Mouse (Mus musculus): Measurements from ENCODE around the gene Prox2. TPM values are rescaled to one million over a fixed set of nuclear protein-coding genes. Genes with fewer than 3 reads are reported as not detected.

Prox2 gene
- 2.3 and 2.7 TPM in 2 replicates for polyA plus RNA-seq (2016; fragmentation: Nextera tagmentation; extraction: Ambion mirVana)

DNA sequence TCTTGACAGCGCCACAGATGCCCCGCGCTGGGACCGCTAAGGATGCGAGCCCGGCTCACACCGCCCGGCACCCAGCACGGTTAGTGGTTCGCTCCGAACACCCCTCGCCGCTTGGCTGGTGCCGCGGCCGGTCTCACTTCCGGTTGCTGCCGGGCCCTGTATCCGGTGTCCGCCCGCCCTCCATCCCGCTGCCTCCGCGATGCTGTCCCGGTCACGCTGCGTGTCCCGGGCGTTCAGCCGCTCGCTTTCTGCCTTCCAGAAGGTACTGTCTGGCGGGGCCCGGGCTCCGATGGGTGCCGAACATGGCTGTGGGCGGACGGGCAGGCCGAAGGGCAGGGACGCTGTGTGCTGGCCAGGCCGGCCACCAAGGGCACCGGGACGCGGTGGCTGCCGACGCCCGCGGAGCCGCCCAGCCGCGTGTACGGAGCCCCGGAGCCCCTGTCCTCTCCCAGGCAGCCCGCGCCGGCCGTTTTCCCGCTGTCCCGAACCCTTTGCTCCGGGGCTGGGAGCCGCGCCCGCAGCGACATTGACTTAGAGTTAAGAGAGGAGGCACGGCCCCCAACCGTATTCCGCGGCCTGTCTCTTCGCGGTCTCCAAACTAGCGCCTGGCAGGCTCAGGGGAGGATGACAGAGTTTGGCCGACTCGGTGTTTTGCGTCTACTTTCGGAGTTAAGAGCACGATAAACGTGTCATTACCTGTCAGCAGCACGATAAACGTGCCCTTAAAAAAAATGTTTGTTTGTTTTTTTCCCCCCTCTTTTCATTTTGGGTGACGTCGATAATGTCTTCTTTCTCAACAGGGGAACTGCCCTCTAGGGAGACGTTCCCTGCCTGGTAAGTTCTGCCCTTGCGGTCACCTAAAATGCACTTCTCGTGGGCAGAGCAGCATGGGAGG is at the start of gene Prox2, which contains the start of gene Dlst:
TSS of gene Prox2 (minus strand) at position 62 of the 895 bp plus-strand sequence.
TSS of gene Dlst (plus strand) at position 136 of the 895 bp plus-strand sequence.
- no peaks in the 10 kb centered on the region for H3K27me3 ChIP-seq (ENCODE audit: poor library complexity, severe bottlenecking)
- peaks cover 54% of the 10 kb centered on the region for H3K4me1 ChIP-seq
- H3K9me3 ChIP-seq = no peaks in the 10 kb centered on the region
- H3K27ac ChIP-seq = peak within 1 kb of the TSS; percentile 91
- peak within 1 kb of the TSS; percentile 79 for H3K4me3 ChIP-seq
- WGBS = under 1% methylated on average over 83 of the region's 83 CpGs
- DNase-seq (ENCODE audit: extremely low spot score, low spot score) = peak; percentile 90
- H3K36me3 ChIP-seq (replicated peaks) = peaks cover 28% of the 10 kb centered on the region

DNA sequence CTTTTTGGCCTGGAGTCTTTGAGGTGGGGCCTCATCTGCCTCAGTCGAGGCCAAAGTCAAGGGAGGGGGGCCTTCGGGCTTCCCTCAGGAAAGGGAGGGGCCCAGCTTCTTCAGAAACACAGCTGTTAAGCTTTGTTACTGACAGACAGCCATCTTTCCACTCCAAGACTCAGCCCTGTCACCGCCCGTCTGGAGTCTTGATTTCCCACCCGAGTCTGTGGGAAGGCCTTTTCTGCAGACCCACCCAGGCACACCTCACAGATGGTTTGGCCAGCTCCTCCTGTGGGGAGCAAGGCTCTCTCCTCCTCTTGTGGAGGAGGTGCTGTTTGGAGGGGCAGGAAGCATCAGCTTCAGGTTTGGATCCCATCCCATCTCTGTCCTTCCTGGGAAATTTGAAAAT is 49.0 kb upstream of the Prox2 start:
- no peaks in the 10 kb centered on the region for H3K27me3 ChIP-seq (ENCODE audit: poor library complexity, severe bottlenecking)
- WGBS = 89% methylated on average over 5 of the region's 5 CpGs

DNA sequence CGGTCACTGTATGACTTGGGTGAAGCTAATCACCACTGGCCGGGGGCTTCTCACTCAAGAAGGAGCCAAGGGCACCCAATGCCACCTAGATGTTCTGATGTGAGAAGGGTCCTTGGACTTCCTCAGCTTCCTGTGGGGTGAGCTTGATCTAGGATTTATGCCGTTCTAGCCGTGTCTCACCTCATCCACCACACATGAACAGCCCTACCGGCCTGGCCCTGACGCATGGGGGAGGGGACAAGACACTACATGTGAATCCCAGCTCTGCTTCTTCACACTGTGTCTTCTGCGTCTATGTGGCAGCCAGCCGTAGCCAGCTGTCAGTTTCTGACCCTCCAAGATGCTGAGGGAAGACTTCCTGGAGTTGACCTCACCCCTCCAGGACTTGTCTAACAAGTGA is 48.2 kb upstream of the Prox2 start:
- WGBS = 96% methylated on average over 8 of the region's 8 CpGs

More for the DNA sequence above, 49.0 kb upstream of the Prox2 start:
- Histone ChIP-seq H3K9me3 (no peaks in the 10 kb centered on the region), H3K36me3 (replicated peaks) (no peaks in the 10 kb centered on the region), H3K4me1 (no peaks in the 10 kb centered on the region), H3K27ac (no peak overlapping the region), H3K4me3 (no peak overlapping the region)
- no peak for DNase-seq (ENCODE audit: extremely low spot score, low spot score)

GRCm38 (mm10) chr12:85157797-85158460 is 47.4 kb upstream of the Prox2 start:
- Histone ChIP-seq H3K27me3 (ENCODE audit: poor library complexity, severe bottlenecking) (no peaks in the 10 kb centered on the region), H3K9me3 (no peaks in the 10 kb centered on the region), H3K4me3 (no peak overlapping the region), H3K36me3 (replicated peaks) (no peaks in the 10 kb centered on the region), H3K4me1 (no peaks in the 10 kb centered on the region), H3K27ac (no peak overlapping the region)
- no peak for DNase-seq (ENCODE audit: extremely low spot score, low spot score)
- 90% methylated on average over 14 of the region's 14 CpGs for WGBS

More for the DNA sequence above, 48.2 kb upstream of the Prox2 start:
- no peaks in the 10 kb centered on the region for H3K27me3 ChIP-seq (ENCODE audit: poor library complexity, severe bottlenecking)
- H3K27ac ChIP-seq = no peak overlapping the region
- H3K36me3 ChIP-seq (replicated peaks) = no peaks in the 10 kb centered on the region
- H3K4me1 ChIP-seq = no peaks in the 10 kb centered on the region
- no peaks in the 10 kb centered on the region for H3K9me3 ChIP-seq
- no peak overlapping the region for H3K4me3 ChIP-seq
- DNase-seq (ENCODE audit: extremely low spot score, low spot score) = no peak

- no peak for DNase-seq (ENCODE audit: extremely low spot score, low spot score)
- Histone ChIP-seq H3K4me3 (no peak overlapping the region), H3K9me3 (no peaks in the 10 kb centered on the region), H3K27me3 (ENCODE audit: poor library complexity, severe bottlenecking) (peaks cover 7% of the 10 kb centered on the region), H3K36me3 (replicated peaks) (no peaks in the 10 kb centered on the region), H3K4me1 (peaks cover 3% of the 10 kb centered on the region), H3K27ac (no peak overlapping the region)
- 81% methylated on average over 6 of the region's 6 CpGs for WGBS
Measured at GRCm38 (mm10) chr12:85156324-85156723, 45.8 kb upstream of the Prox2 start.

GRCm38 (mm10) chr12:85153011-85153410 is 42.5 kb upstream of the Prox2 start:
- WGBS = 84% methylated on average over 3 of the region's 3 CpGs
- H3K27ac ChIP-seq = no peak overlapping the region
- peaks cover 33% of the 10 kb centered on the region for H3K27me3 ChIP-seq (ENCODE audit: poor library complexity, severe bottlenecking)
- peaks cover 15% of the 10 kb centered on the region for H3K4me1 ChIP-seq
- no peaks in the 10 kb centered on the region for H3K36me3 ChIP-seq (replicated peaks)
- H3K4me3 ChIP-seq = no peak overlapping the region
- DNase-seq (ENCODE audit: extremely low spot score, low spot score) = no peak
- H3K9me3 ChIP-seq = no peaks in the 10 kb centered on the region

- Histone ChIP-seq H3K27ac (peak within 1 kb of the TSS; percentile 35; the same call in 1 of the 2 replicates), H3K4me3 (peak within 1 kb of the TSS; percentile 48), H3K9me3 (no peaks in the 10 kb centered on the region), H3K36me3 (replicated peaks) (no peaks in the 10 kb centered on the region), H3K4me1 (peaks cover 22% of the 10 kb centered on the region), H3K27me3 (ENCODE audit: poor library complexity, severe bottlenecking) (peaks cover 49% of the 10 kb centered on the region)
- WGBS = 16% methylated on average over 28 of the region's 28 CpGs
- peak; percentile 48 for DNase-seq (ENCODE audit: extremely low spot score, low spot score)
Measured at GRCm38 (mm10) chr12:85151002-85151774, 40.6 kb upstream of the Prox2 start, which contains the start of gene Rps6kl1. Gene Rps6kl1 (minus strand): TSS chr12:85151264.

DNA sequence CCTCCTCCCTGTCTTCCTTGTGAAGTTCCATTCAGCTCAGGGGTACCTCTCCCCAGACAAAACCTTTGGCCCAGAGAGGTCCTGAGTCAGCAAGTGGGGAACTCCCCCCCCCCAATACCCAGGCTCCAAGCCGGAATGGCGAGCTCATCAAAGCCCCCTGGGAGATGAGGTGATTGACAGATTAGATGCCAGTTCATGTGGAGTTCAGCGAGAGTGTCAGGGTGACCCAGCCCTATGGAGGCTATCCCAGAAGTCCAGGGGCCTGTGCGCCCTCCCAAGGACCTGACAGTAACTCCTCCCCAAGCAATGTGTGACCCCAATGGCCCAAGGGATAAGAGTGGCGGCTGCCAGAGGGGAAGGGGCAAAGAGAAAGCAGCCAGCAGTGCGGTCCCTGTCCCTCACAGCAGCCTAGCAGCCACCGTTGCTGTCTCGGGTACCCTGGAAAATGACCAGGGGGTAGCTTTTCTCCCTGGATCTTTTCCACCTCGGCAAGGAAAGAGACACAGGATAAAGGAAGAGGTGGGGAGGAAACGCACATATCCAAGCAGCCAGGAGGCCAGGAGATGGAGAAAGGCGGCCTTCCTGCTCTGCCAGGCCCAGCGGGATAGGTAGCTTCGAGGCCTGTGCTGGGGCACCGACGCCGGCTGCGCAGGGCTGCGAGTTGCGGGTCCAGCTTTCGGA is 39.9 kb upstream of the Prox2 start:
- Histone ChIP-seq H3K4me1 (peaks cover 29% of the 10 kb centered on the region), H3K4me3 (peak overlapping the region; percentile 48), H3K36me3 (replicated peaks) (no peaks in the 10 kb centered on the region), H3K27me3 (ENCODE audit: poor library complexity, severe bottlenecking) (peaks cover 49% of the 10 kb centered on the region), H3K27ac (peak overlapping the region; percentile 35; the same call in 1 of the 2 replicates), H3K9me3 (no peaks in the 10 kb centered on the region)
- 9% methylated on average over 20 of the region's 20 CpGs for WGBS
- DNase-seq (ENCODE audit: extremely low spot score, low spot score) = no peak

GRCm38 (mm10) chr12:85146881-85147280 is 36.3 kb upstream of the Prox2 start:
- H3K4me1 ChIP-seq = peaks cover 29% of the 10 kb centered on the region
- no peak overlapping the region for H3K27ac ChIP-seq
- H3K36me3 ChIP-seq (replicated peaks) = no peaks in the 10 kb centered on the region
- peaks cover 47% of the 10 kb centered on the region for H3K27me3 ChIP-seq (ENCODE audit: poor library complexity, severe bottlenecking)
- no peak for DNase-seq (ENCODE audit: extremely low spot score, low spot score)
- 79% methylated on average over 9 of the region's 9 CpGs for WGBS
- no peak overlapping the region for H3K4me3 ChIP-seq
- no peaks in the 10 kb centered on the region for H3K9me3 ChIP-seq

GRCm38 (mm10) chr12:85146355-85146754 is 35.8 kb upstream of the Prox2 start:
- no peak overlapping the region for H3K4me3 ChIP-seq
- peaks cover 42% of the 10 kb centered on the region for H3K27me3 ChIP-seq (ENCODE audit: poor library complexity, severe bottlenecking)
- WGBS = 34% methylated on average over 10 of the region's 11 CpGs
- peaks cover 26% of the 10 kb centered on the region for H3K4me1 ChIP-seq
- H3K9me3 ChIP-seq = no peaks in the 10 kb centered on the region
- no peak overlapping the region for H3K27ac ChIP-seq
- no peak for DNase-seq (ENCODE audit: extremely low spot score, low spot score)
- H3K36me3 ChIP-seq (replicated peaks) = no peaks in the 10 kb centered on the region

DNA sequence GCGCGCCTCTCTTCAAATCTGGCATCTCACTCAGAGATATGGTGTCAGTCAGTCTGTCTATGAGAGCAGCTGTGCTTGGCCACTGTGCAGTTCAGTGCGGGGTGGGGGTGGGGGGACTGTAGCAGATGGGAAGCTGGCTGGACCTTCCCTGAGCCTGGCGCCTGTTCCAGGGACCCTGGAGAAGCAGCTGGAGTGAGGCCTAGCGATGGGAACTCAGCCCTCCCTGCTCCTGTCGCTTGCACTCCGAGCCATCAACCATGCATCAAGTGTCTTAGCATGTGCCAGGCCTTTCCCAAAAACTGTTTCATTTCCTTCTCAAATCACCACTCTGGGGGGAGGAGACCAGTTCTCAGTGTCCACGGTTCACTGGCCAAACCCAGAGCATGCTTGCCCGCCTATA is 35.1 kb upstream of the Prox2 start:
- no peaks in the 10 kb centered on the region for H3K36me3 ChIP-seq (replicated peaks)
- whole genome bisulfite sequencing = 83% methylated on average over 9 of the region's 9 CpGs
- H3K9me3 ChIP-seq = no peaks in the 10 kb centered on the region
- no peak for DNase-seq (ENCODE audit: extremely low spot score, low spot score)
- peaks cover 20% of the 10 kb centered on the region for H3K4me1 ChIP-seq
- no peak overlapping the region for H3K27ac ChIP-seq
- no peak overlapping the region for H3K4me3 ChIP-seq
- peaks cover 42% of the 10 kb centered on the region for H3K27me3 ChIP-seq (ENCODE audit: poor library complexity, severe bottlenecking)

- H3K9me3 ChIP-seq = no peaks in the 10 kb centered on the region
- H3K4me1 ChIP-seq = peaks cover 23% of the 10 kb centered on the region
- peaks cover 42% of the 10 kb centered on the region for H3K27me3 ChIP-seq (ENCODE audit: poor library complexity, severe bottlenecking)
- no peaks in the 10 kb centered on the region for H3K36me3 ChIP-seq (replicated peaks)
- H3K27ac ChIP-seq = no peak overlapping the region
- 91% methylated on average over 4 of the region's 4 CpGs for WGBS
- DNase-seq (ENCODE audit: extremely low spot score, low spot score) = no peak
- H3K4me3 ChIP-seq = no peak overlapping the region
Measured at GRCm38 (mm10) chr12:85144821-85145220, 34.3 kb upstream of the Prox2 start.
